Mouse (Mus musculus) heart, postnatal 0 days (tissue): ENCODE measurements around the gene Lingo4. TPM values are rescaled to one million over a fixed set of nuclear protein-coding genes. Genes with fewer than 3 reads are reported as not detected.

ENCODE experiments used
- ATAC-seq: fragments of 200-750 bp; cut with Nextera tagmentation; 2 replicates; pipeline ENCODE4 v1.8.0; 2017; ENCODE audit warnings: low read depth, moderate number of reproducible peaks, moderate library complexity; ENCODE audit not compliant: insufficient read depth
- DNase-seq: peaks from one replicate; pipeline ENCODE4 v3.0.0-alpha.2; 2016; ENCODE audit warnings: low spot score
- H3K27ac ChIP-seq: fragments of 300-500 bp; sonication (generic); 2 replicates; pipeline ENCODE4 v1.5.1; 2014; ENCODE audit warnings: low read depth, mild to moderate bottlenecking
- H3K27me3 ChIP-seq: fragments of 300-500 bp; sonication (generic); 2 replicates; pipeline ENCODE4 v1.6.1; 2014; ENCODE audit warnings: low read length, mixed read lengths; ENCODE audit not compliant: control insufficient read depth, insufficient read depth
- H3K36me3 ChIP-seq: fragments of 300-500 bp; sonication (generic); replicated peaks from 2 replicates; pipeline ENCODE4 v1.6.1; 2014; ENCODE audit warnings: low read length, mixed read lengths; ENCODE audit not compliant: control insufficient read depth, insufficient read depth
- H3K4me1 ChIP-seq: fragments of 300-500 bp; sonication (generic); 2 replicates; pipeline ENCODE4 v1.6.1; 2014; ENCODE audit warnings: antibody characterized with exemption; ENCODE audit not compliant: control insufficient read depth, insufficient read depth
- H3K4me2 ChIP-seq: fragments of 300-500 bp; sonication (generic); 2 replicates; pipeline ENCODE4 v1.6.1; 2014; ENCODE audit warnings: low read depth, mild to moderate bottlenecking, low read length, moderate library complexity
- H3K4me3 ChIP-seq: fragments of 300-500 bp; sonication (generic); 2 replicates; pipeline ENCODE4 v1.5.1; 2014; ENCODE audit warnings: low read depth, low read length
- H3K9ac ChIP-seq: fragments of 300-500 bp; sonication (generic); replicated peaks from 2 replicates; pipeline ENCODE4 v1.6.1; 2014; ENCODE audit warnings: low read depth, low read length, mixed read lengths
- H3K9me3 ChIP-seq: fragments of 300-500 bp; sonication (generic); replicated peaks from 2 replicates; pipeline ENCODE4 v1.6.1; 2016; ENCODE audit warnings: low read length; ENCODE audit not compliant: control insufficient read depth
- CTCF ChIP-seq: IDR thresholded peaks from 2 replicates; pipeline ENCODE4 v1.5.1; 2016; ENCODE audit warnings: antibody characterized with exemption, control low read depth, low read depth
- EP300 ChIP-seq: IDR thresholded peaks from 2 replicates; pipeline ENCODE4 v1.6.1; 2016; ENCODE audit warnings: antibody characterized with exemption, low read depth
- WGBS: fragments of 180-500 bp; shearing (Covaris S2); extraction: QIAGEN DNeasy Blood & Tissue Kit; methylation state at CpG from one replicate; pipeline ENCODE4 v1.1.7; 2014; 5-methylcytosine and 5-hydroxymethylcytosine counted together
- polyA plus RNA-seq: library from polyadenylated mRNA; unstranded; fragments of >200 nt; fragmentation: Nextera tagmentation; extraction: Ambion mirVana; gene quantifications from 2 replicates; pipeline ENCODE4 v1.2.1, GENCODE M21; 2015
- total RNA-seq: library from RNA; depleted of rRNA; stranded (reverse); fragments of >200 nt; gene quantifications from 2 replicates; pipeline ENCODE4 v1.2.3, GENCODE M21; 2014; ENCODE audit warnings: low replicate concordance

The Lingo4 gene
- total and polyA plus RNA-seq, 2 experiments from 2014 or later, result 0.19 TPM; not detected in 1

DNA sequence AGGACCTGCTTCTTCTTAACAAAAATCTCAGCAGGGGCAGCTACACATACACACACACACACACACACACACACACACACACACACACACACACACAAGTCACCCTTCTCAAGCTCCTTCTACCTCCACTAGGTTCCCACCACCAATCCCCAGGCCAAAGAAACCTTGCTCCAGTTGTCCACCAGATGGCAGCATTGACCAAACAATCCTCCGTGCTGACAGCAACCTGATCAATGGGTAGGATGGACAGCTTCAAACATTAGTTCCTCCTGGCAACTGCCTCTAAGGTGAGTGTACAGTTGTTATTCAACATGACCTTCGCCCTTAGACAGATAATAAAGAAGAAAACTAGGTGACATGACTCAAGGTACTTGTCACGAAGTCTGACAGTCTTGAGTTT lies 31.6 kb upstream of the Lingo4 start:
- Histone ChIP-seq H3K9me3 (no peaks in the 10 kb centered on the region; the same call in 1 of the 2 replicates), H3K4me2 (no peak overlapping the region), H3K27ac (no peak overlapping the region), H3K36me3 (no peaks in the 10 kb centered on the region), H3K27me3 (peaks cover 30% of the 10 kb centered on the region), H3K9ac (no peak overlapping the region), H3K4me1 (0 out of 2 replicates have a peak, but pooled peaks cover 13% of the 10 kb centered on the region), H3K4me3 (no peak overlapping the region)
- TF ChIP-seq CTCF (peak; percentile 96), EP300 (no peak)
- 19% methylated on average over 3 of the region's 3 CpGs for WGBS
- DNase-seq (peak; percentile 81), ATAC-seq (no peak; the same call in 1 of the 2 replicates)

DNA sequence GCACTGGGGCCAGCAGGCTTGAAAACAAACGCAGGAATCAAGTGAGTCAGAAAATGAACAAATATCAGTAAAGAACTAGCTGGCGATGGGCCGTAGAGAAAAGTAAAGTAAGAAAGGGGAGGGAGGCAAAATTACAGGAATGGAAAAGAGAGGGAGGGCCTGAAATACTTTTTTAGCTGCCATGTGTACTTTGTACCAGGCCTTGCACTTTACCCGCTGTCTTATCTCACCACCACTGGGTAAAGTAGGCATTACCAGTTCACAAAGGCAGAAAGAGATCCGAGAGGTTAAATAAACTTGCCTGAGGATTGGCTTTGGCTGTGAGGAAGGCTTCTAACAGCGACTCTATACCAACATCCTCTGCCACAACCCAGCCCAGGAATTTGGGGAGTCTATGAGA lies 30.8 kb upstream of the Lingo4 start:
- TF ChIP-seq CTCF (no peak), EP300 (no peak)
- Histone ChIP-seq H3K27me3 (peaks cover 23% of the 10 kb centered on the region), H3K4me2 (no peak overlapping the region), H3K36me3 (no peaks in the 10 kb centered on the region), H3K27ac (no peak overlapping the region), H3K9ac (no peak overlapping the region), H3K4me1 (0 out of 2 replicates have a peak, but pooled peaks cover 13% of the 10 kb centered on the region), H3K9me3 (no peaks in the 10 kb centered on the region; the same call in 1 of the 2 replicates), H3K4me3 (no peak overlapping the region)
- ATAC-seq (no peak), DNase-seq (no peak)
- WGBS, result 74% methylated on average over 6 of the region's 6 CpGs

DNA sequence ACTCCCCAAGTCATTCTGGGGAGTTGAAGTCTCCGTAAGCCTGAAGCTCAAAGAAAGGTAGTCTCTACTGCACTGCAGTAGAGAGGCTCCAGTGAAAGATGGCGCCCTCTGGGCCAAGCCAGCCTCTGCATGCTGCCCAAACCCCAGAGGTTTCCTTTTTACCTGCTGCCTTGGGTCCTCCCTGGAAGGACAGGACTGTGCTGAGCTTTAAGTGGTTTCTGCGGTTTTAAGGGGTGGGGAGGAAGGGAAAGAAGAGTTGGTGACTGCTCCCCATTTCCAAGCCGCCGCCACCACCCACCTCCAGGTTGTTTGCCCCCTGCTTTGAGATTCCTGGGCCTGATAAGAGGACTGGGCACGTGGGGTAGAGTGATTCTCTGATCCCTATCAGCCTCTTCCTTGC lies 29.7 kb upstream of the Lingo4 start:
- Histone ChIP-seq H3K27me3 (peaks cover 11% of the 10 kb centered on the region), H3K9ac (no peak overlapping the region), H3K36me3 (no peaks in the 10 kb centered on the region), H3K27ac (no peak overlapping the region), H3K4me2 (no peak overlapping the region), H3K4me1 (peaks cover 13% of the 10 kb centered on the region; the same call in 1 of the 2 replicates), H3K9me3 (no peaks in the 10 kb centered on the region), H3K4me3 (no peak overlapping the region)
- DNase-seq (no peak), ATAC-seq (no peak)
- 60% methylated on average over 6 of the region's 6 CpGs for WGBS
- TF ChIP-seq CTCF (no peak), EP300 (no peak)

DNA sequence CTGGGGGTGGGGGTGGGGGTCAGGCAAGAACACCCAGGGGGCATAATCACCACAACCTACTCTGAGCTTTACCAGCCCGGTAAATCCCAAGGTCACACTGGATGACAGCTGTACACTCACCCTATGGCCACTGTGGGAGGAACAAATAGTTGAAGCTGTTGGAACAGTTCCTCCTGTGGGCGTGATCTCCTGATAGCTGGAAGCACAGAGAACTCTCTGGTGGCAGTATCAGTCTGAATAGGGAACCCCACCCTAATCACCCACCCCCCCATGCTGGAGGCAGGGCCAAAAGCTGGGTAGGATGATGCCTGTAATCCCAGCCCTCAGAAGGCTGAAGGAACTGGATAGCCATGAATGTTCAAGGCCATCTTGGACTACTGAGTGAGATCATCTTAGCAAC lies 28.6 kb upstream of the Lingo4 start:
- no peak for TF ChIP-seq EP300
- TF ChIP-seq CTCF, result no peak
- WGBS, result 27% methylated on average over 2 of the region's 2 CpGs
- no peak for DNase-seq
- Histone ChIP-seq H3K9ac (no peak overlapping the region), H3K4me2 (no peak overlapping the region), H3K4me3 (no peak overlapping the region), H3K4me1 (peaks cover 17% of the 10 kb centered on the region; the same call in 1 of the 2 replicates), H3K27me3 (peaks cover under 1% of the 10 kb centered on the region; the same call in 1 of the 2 replicates), H3K27ac (no peak overlapping the region), H3K36me3 (no peaks in the 10 kb centered on the region), H3K9me3 (no peaks in the 10 kb centered on the region)
- no peak for ATAC-seq

DNA sequence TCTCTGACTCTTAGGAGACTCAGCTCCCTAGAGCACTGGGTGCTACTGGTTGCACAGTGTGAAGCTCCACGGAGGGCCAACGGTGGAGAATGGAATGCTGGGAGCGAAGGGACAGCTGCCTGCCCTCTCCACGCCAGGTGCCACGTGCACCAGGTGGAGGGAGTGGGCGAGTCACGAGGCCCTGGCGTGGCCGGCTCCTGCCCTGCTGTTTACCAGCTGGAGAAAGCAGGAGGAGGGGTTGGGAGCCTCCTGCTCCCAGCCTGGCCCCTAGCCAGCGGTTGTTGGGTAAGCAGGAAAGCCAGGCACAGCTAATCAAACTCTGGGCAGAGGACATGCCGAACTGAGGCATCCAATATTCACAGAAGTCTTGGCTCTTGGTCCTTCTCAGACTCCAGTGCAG lies 26.7 kb upstream of the Lingo4 start:
- Histone ChIP-seq H3K4me1 (peaks cover 17% of the 10 kb centered on the region; the same call in 1 of the 2 replicates), H3K27ac (peak overlapping the region; percentile 47; the same call in 1 of the 2 replicates), H3K4me2 (peak overlapping the region; percentile 48), H3K4me3 (peak overlapping the region; percentile 25), H3K9ac (no peak overlapping the region; the same call in 1 of the 2 replicates), H3K27me3 (no peaks in the 10 kb centered on the region), H3K9me3 (no peaks in the 10 kb centered on the region), H3K36me3 (no peaks in the 10 kb centered on the region)
- DNase-seq (peak; percentile 93), ATAC-seq (peak; percentile 82)
- 6% methylated on average over 11 of the region's 11 CpGs for WGBS
- peak; percentile 82 for TF ChIP-seq EP300
- TF ChIP-seq CTCF, result no peak

DNA sequence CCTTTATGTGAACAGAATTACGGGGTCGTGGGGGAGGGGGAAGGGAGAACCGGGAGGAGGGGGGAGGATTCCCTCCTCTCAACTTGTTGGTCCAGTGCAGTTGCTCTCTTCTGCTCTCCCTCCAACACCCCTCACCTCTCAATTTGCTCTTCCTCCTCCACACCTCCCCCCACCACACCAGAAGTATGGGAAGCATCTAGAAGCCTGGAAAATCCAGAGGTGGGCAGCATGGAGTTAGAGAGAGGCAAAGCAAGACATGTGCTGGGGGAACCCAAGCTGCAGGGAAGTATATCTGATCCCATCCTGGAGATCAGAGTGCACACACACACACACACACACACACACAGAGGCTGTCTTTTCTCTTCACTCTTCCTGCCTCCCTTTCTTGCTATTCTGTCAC lies 26.3 kb upstream of the Lingo4 start:
- DNase-seq (no peak), ATAC-seq (no peak)
- H3K4me2 ChIP-seq, result peak overlapping the region; percentile 48
- 5% methylated on average over 3 of the region's 3 CpGs for WGBS
- H3K36me3 ChIP-seq, result no peaks in the 10 kb centered on the region
- peaks cover 17% of the 10 kb centered on the region; the same call in 1 of the 2 replicates for H3K4me1 ChIP-seq
- H3K9me3 ChIP-seq, result no peaks in the 10 kb centered on the region
- no peak for TF ChIP-seq CTCF
- no peak for TF ChIP-seq EP300
- H3K9ac ChIP-seq, result no peak overlapping the region; the same call in 1 of the 2 replicates
- H3K27ac ChIP-seq, result peak overlapping the region; percentile 47; the same call in 1 of the 2 replicates
- H3K4me3 ChIP-seq, result peak overlapping the region; percentile 25
- no peaks in the 10 kb centered on the region for H3K27me3 ChIP-seq
